Mouse (Mus musculus) intestine, embryonic 16.5 days (tissue): ENCODE results near the gene Diaph3. TPM values are rescaled to one million over a fixed set of nuclear protein-coding genes. Genes with fewer than 3 reads are reported as not detected.

ENCODE experiments used
- ATAC-seq: fragments of 200-750 bp; cut with Nextera tagmentation; 2 replicates; pipeline ENCODE4 v1.8.0; 2017; ENCODE audit warnings: moderate TSS enrichment, moderate library complexity
- H3K27ac ChIP-seq: fragments of 300-500 bp; sonication (generic); 2 replicates; pipeline ENCODE4 v1.5.1; 2014; ENCODE audit warnings: mild to moderate bottlenecking, low read length
- H3K27me3 ChIP-seq: fragments of 300-500 bp; sonication (generic); replicated peaks from 2 replicates; pipeline ENCODE4 v1.6.1; 2014; ENCODE audit warnings: low read length, control low read depth, mixed read lengths; ENCODE audit not compliant: control insufficient read depth, insufficient read depth
- H3K36me3 ChIP-seq: fragments of 300-500 bp; sonication (generic); 2 replicates; pipeline ENCODE4 v1.6.1; 2014; ENCODE audit warnings: low read length, control low read depth; ENCODE audit not compliant: control insufficient read depth, insufficient read depth
- H3K4me1 ChIP-seq: fragments of 300-500 bp; sonication (generic); 2 replicates; pipeline ENCODE4 v1.6.1; 2014; ENCODE audit warnings: low read length, control low read depth, mixed read lengths; ENCODE audit not compliant: control insufficient read depth, insufficient read depth
- H3K4me2 ChIP-seq: fragments of 300-500 bp; sonication (generic); 2 replicates; pipeline ENCODE4 v1.6.1; 2014; ENCODE audit warnings: low read depth, low read length, control low read depth
- H3K4me3 ChIP-seq: fragments of 300-500 bp; sonication (generic); 2 replicates; pipeline ENCODE4 v1.5.1; 2014; ENCODE audit warnings: mild to moderate bottlenecking, low read length
- H3K9ac ChIP-seq: fragments of 300-500 bp; sonication (generic); 2 replicates; pipeline ENCODE4 v1.6.1; 2014; ENCODE audit warnings: low read depth, low read length
- H3K9me3 ChIP-seq: fragments of 300-500 bp; sonication (generic); 2 replicates; pipeline ENCODE4 v1.6.1; 2016; ENCODE audit warnings: low read length, control low read depth; ENCODE audit not compliant: control insufficient read depth
- WGBS: fragments of 180-500 bp; shearing (Covaris S2); extraction: QIAGEN DNeasy Blood & Tissue Kit; methylation state at CpG from one replicate; pipeline ENCODE4 v1.1.7; 2014; 5-methylcytosine and 5-hydroxymethylcytosine counted together
- polyA plus RNA-seq: library from polyadenylated mRNA; unstranded; fragments of >200 nt; fragmentation: Nextera tagmentation; extraction: Ambion mirVana; gene quantifications from 2 replicates; pipeline ENCODE4 v1.2.1, GENCODE M21; 2015

The Diaph3 gene
- polyA plus RNA-seq, 1 experiment from 2014 or later, result 7.7 TPM

DNA sequence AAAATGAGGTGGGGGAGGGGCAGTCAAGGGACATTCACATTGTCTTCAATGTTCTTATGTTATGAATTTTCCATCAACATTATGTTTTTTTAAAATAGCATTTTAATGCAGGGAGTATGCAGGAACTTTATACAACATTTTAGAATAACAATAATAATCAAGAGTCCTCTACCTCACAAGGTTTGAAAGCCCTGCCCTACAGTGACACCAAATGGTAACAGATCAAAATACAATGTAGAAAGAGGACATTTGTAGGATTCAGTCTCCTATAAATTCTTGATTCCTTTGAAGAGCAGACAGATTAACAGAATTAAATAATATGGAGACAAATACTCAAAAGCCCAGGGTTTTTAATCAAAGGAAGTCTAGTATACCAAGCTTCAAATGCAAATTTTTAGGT, 242.1 kb downstream of the Diaph3 start:
- Histone ChIP-seq H3K27me3 (no peaks in the 10 kb centered on the region), H3K9me3 (no peaks in the 10 kb centered on the region), H3K36me3 (no peaks in the 10 kb centered on the region), H3K4me3 (no peak overlapping the region), H3K4me2 (no peak overlapping the region), H3K9ac (no peak overlapping the region), H3K27ac (no peak overlapping the region), H3K4me1 (no peaks in the 10 kb centered on the region)
- ATAC-seq, result no peak

DNA sequence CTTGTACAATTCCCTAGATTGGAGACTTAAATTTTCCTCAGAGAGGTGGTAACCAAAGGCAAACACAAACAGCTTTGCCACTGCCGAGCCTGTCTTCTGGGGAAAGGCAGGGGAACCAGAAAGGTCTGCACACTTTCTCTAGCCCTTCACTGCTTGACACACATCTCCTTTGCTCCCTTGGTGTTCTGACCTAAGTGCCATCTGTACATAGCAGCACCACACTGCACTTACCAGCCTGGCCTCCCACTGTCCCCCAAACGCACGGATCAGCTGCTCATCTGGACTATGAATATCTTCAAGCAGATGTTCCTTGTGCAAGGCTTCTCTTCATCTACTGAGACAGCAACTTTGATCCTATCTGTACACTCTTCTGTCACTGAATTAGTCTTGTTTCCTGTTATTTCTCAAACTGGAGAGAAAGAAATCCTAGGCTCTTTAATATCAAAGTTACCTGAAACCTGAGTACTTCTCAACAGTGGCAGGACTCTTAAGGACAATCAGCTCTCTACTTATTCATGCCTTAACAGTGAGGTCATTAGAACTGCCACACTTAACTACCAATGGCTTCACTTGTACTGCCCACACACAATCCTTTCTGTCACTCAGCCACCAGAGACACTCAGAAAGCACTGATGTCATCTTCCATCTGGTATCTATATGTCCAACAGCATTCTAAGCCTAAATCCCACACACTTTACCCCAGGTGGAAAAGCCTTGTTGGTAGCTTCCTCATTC, 251.8 kb downstream of the Diaph3 start:
- Histone ChIP-seq H3K27me3 (no peaks in the 10 kb centered on the region), H3K27ac (no peak overlapping the region), H3K36me3 (no peaks in the 10 kb centered on the region), H3K4me3 (no peak overlapping the region), H3K9ac (no peak overlapping the region), H3K4me2 (no peak overlapping the region), H3K9me3 (no peaks in the 10 kb centered on the region), H3K4me1 (no peaks in the 10 kb centered on the region)
- 79% methylated on average over 3 of the region's 3 CpGs for WGBS
- no peak for ATAC-seq

DNA sequence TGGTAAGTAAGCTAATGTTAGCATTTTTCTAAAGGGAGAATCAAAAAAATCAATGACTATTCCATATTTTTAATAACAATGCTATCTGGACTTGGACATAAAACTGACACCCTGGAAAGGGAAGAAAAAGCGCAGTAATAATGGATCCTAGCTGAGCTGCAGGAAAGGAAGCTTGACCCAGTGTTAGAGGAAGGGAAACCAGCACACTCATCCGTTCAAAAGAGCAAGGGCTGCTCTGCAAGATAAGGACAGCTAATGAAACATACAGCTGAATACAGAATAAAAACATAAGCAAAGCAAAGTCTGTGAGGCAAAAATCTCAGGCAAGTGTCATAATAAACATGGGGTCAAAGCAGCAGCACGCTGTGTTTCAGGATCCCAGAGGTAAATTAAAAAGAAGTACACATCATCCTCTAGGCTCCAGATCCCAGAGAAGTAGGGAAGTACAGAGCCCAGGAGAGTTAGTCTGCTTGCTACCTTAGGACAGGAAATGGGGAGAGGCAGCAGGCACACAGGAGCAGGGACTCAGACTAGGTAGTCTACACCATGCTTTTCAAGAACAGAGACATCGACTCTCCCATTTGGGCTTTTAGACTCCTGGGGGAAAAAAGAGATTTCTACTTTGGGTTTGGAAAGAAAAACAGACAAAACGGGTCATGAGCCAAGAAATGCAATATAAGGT, 255.5 kb downstream of the Diaph3 start:
- 70% methylated on average over 5 of the region's 5 CpGs for WGBS
- no peaks in the 10 kb centered on the region for H3K4me1 ChIP-seq
- H3K27ac ChIP-seq, result no peak overlapping the region
- no peaks in the 10 kb centered on the region for H3K9me3 ChIP-seq
- no peaks in the 10 kb centered on the region for H3K36me3 ChIP-seq
- H3K27me3 ChIP-seq, result no peaks in the 10 kb centered on the region
- no peak overlapping the region for H3K4me2 ChIP-seq
- no peak overlapping the region for H3K4me3 ChIP-seq
- ATAC-seq, result no peak
- H3K9ac ChIP-seq, result no peak overlapping the region

- Histone ChIP-seq H3K9ac (no peak overlapping the region), H3K27me3 (no peaks in the 10 kb centered on the region), H3K4me1 (no peaks in the 10 kb centered on the region), H3K36me3 (no peaks in the 10 kb centered on the region), H3K27ac (no peak overlapping the region), H3K9me3 (no peaks in the 10 kb centered on the region), H3K4me2 (no peak overlapping the region), H3K4me3 (no peak overlapping the region)
- ATAC-seq, result no peak
- 92% methylated on average over 5 of the region's 5 CpGs for WGBS
Observed at GRCm38 (mm10) chr14:86869536-86869935, 271.5 kb downstream of the Diaph3 start.

DNA sequence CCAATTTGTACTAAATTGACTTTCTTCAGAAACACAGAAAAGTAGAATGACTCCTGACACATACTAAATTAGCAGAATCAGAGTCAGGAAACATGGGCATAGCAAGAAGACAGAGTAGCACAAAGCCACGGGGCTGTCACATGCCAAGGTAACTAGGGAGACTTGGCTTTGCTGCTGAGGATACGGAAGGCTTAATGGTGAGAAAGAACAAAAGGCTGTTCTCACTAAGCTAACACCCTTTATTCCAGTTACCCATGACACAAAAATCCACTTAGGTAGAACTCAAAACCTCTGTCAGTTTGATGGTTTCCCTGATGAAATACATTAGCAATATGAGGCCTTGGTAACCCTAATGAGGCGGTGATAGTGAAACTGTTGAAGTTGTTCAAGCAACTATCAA, 273.9 kb downstream of the Diaph3 start:
- no peak overlapping the region for H3K9ac ChIP-seq
- H3K27ac ChIP-seq, result no peak overlapping the region
- no peaks in the 10 kb centered on the region for H3K27me3 ChIP-seq
- no peaks in the 10 kb centered on the region for H3K4me1 ChIP-seq
- H3K36me3 ChIP-seq, result no peaks in the 10 kb centered on the region
- no peak for ATAC-seq
- H3K4me3 ChIP-seq, result no peak overlapping the region
- no peaks in the 10 kb centered on the region for H3K9me3 ChIP-seq
- H3K4me2 ChIP-seq, result no peak overlapping the region
- WGBS, result 74% methylated on average over 3 of the region's 3 CpGs

GRCm38 (mm10) chr14:86864053-86864452, 277.0 kb downstream of the Diaph3 start:
- no peaks in the 10 kb centered on the region for H3K36me3 ChIP-seq
- no peaks in the 10 kb centered on the region for H3K27me3 ChIP-seq
- 96% methylated on average over 3 of the region's 3 CpGs for WGBS
- H3K4me3 ChIP-seq, result no peak overlapping the region
- H3K4me1 ChIP-seq, result no peaks in the 10 kb centered on the region
- H3K9ac ChIP-seq, result no peak overlapping the region
- no peak overlapping the region for H3K27ac ChIP-seq
- H3K9me3 ChIP-seq, result no peaks in the 10 kb centered on the region
- no peak overlapping the region for H3K4me2 ChIP-seq
- ATAC-seq, result no peak

- H3K4me2 ChIP-seq, result no peak overlapping the region
- no peaks in the 10 kb centered on the region for H3K36me3 ChIP-seq
- WGBS, result 80% methylated on average over 11 of the region's 11 CpGs
- no peak overlapping the region for H3K4me3 ChIP-seq
- H3K27ac ChIP-seq, result no peak overlapping the region
- H3K9ac ChIP-seq, result no peak overlapping the region
- H3K4me1 ChIP-seq, result no peaks in the 10 kb centered on the region
- no peaks in the 10 kb centered on the region for H3K9me3 ChIP-seq
- ATAC-seq, result no peak
- no peaks in the 10 kb centered on the region for H3K27me3 ChIP-seq
Observed at GRCm38 (mm10) chr14:86861277-86861946, 279.6 kb downstream of the Diaph3 start.

DNA sequence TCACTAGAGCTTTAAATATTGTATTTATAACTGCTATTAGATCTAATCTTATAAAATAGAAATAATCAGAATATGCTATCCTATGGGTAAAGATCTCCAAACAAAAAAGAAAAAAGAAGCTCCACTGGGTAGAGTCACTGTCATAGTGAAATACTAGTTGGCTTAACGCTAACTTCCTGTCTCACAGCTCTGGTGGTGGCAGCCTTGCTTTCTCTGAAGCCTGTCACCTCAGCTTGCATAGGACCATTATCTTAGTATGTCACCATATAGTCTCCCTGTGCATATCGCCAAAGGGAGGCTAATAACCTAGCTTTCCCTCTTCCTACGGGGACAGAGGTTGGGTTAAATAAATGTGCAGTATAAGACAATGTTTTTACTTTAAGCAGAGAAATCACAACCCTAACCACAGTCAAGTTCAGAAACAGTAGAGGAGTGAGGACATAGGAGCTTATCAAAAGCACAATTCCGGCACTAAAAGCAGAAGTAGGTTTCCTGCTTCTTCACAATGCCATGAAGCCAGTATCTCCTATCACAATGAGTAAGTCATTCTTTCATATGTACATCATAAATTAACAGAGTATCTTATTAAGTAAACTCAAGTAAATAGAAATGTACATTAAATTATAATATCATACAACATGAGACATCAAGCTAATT, 293.8 kb downstream of the Diaph3 start:
- Histone ChIP-seq H3K36me3 (no peaks in the 10 kb centered on the region), H3K27me3 (no peaks in the 10 kb centered on the region), H3K9me3 (no peaks in the 10 kb centered on the region), H3K9ac (no peak overlapping the region), H3K4me2 (no peak overlapping the region), H3K4me1 (no peaks in the 10 kb centered on the region), H3K4me3 (no peak overlapping the region), H3K27ac (no peak overlapping the region)
- ATAC-seq, result no peak
- WGBS, result 89% methylated on average over 4 of the region's 4 CpGs

GRCm38 (mm10) chr14:86844075-86844474, 297.0 kb downstream of the Diaph3 start:
- 89% methylated on average over 3 of the region's 3 CpGs for WGBS
- H3K9me3 ChIP-seq, result no peaks in the 10 kb centered on the region
- H3K27ac ChIP-seq, result no peak overlapping the region
- no peak overlapping the region for H3K9ac ChIP-seq
- no peaks in the 10 kb centered on the region for H3K4me1 ChIP-seq
- no peaks in the 10 kb centered on the region for H3K27me3 ChIP-seq
- no peak overlapping the region for H3K4me3 ChIP-seq
- no peak overlapping the region for H3K4me2 ChIP-seq
- no peaks in the 10 kb centered on the region for H3K36me3 ChIP-seq
- no peak for ATAC-seq
